1 mouse cellular context compared by ENCODE assay signal in genomic region chr13:23307069-23307814, GRCm38 (mm10).
TF ChIP-seq lines count a peak whose summit lies in the region.

No protein-coding gene starts in this region.

TF ChIP-seq in CH12.LX, 34 proteins besides CTCF, POLR2A, EP300 and RAD21 (continued from another document):
- TF ChIP-seq CHD2 (IDR thresholded peaks at IDR 0.05; ENCODE audit: low read length), result no peak
- TF ChIP-seq CHD1 (IDR thresholded peaks at IDR 0.05; ENCODE audit: low read depth, low read length), result no peak
- no peak for TF ChIP-seq SMC3 (IDR thresholded peaks at IDR 0.05; ENCODE audit: low read depth, low read length)
